Mouse (Mus musculus) heart, postnatal 0 days (tissue): ENCODE results near the gene Cela1. TPM values are rescaled to one million over a fixed set of nuclear protein-coding genes. Genes with fewer than 3 reads are reported as not detected.

Experiments
- ATAC-seq: fragments of 200-750 bp; cut with Nextera tagmentation; 2 replicates; pipeline ENCODE4 v1.8.0; 2017; ENCODE audit warnings: low read depth, moderate number of reproducible peaks, moderate library complexity; ENCODE audit not compliant: insufficient read depth
- DNase-seq: peaks from one replicate; pipeline ENCODE4 v3.0.0-alpha.2; 2016; ENCODE audit warnings: low spot score
- H3K27ac ChIP-seq: fragments of 300-500 bp; sonication (generic); 2 replicates; pipeline ENCODE4 v1.5.1; 2014; ENCODE audit warnings: low read depth, mild to moderate bottlenecking
- H3K27me3 ChIP-seq: fragments of 300-500 bp; sonication (generic); 2 replicates; pipeline ENCODE4 v1.6.1; 2014; ENCODE audit warnings: low read length, mixed read lengths; ENCODE audit not compliant: control insufficient read depth, insufficient read depth
- H3K36me3 ChIP-seq: fragments of 300-500 bp; sonication (generic); replicated peaks from 2 replicates; pipeline ENCODE4 v1.6.1; 2014; ENCODE audit warnings: low read length, mixed read lengths; ENCODE audit not compliant: control insufficient read depth, insufficient read depth
- H3K4me1 ChIP-seq: fragments of 300-500 bp; sonication (generic); 2 replicates; pipeline ENCODE4 v1.6.1; 2014; ENCODE audit warnings: antibody characterized with exemption; ENCODE audit not compliant: control insufficient read depth, insufficient read depth
- H3K4me2 ChIP-seq: fragments of 300-500 bp; sonication (generic); 2 replicates; pipeline ENCODE4 v1.6.1; 2014; ENCODE audit warnings: low read depth, mild to moderate bottlenecking, low read length, moderate library complexity
- H3K4me3 ChIP-seq: fragments of 300-500 bp; sonication (generic); 2 replicates; pipeline ENCODE4 v1.5.1; 2014; ENCODE audit warnings: low read depth, low read length
- H3K9ac ChIP-seq: fragments of 300-500 bp; sonication (generic); replicated peaks from 2 replicates; pipeline ENCODE4 v1.6.1; 2014; ENCODE audit warnings: low read depth, low read length, mixed read lengths
- H3K9me3 ChIP-seq: fragments of 300-500 bp; sonication (generic); replicated peaks from 2 replicates; pipeline ENCODE4 v1.6.1; 2016; ENCODE audit warnings: low read length; ENCODE audit not compliant: control insufficient read depth
- CTCF ChIP-seq: IDR thresholded peaks from 2 replicates; pipeline ENCODE4 v1.5.1; 2016; ENCODE audit warnings: antibody characterized with exemption, control low read depth, low read depth
- EP300 ChIP-seq: IDR thresholded peaks from 2 replicates; pipeline ENCODE4 v1.6.1; 2016; ENCODE audit warnings: antibody characterized with exemption, low read depth
- WGBS: fragments of 180-500 bp; shearing (Covaris S2); extraction: QIAGEN DNeasy Blood & Tissue Kit; methylation state at CpG from one replicate; pipeline ENCODE4 v1.1.7; 2014; 5-methylcytosine and 5-hydroxymethylcytosine counted together
- polyA plus RNA-seq: library from polyadenylated mRNA; unstranded; fragments of >200 nt; fragmentation: Nextera tagmentation; extraction: Ambion mirVana; gene quantifications from 2 replicates; pipeline ENCODE4 v1.2.1, GENCODE M21; 2015
- total RNA-seq: library from RNA; depleted of rRNA; stranded (reverse); fragments of >200 nt; gene quantifications from 2 replicates; pipeline ENCODE4 v1.2.3, GENCODE M21; 2014; ENCODE audit warnings: low replicate concordance

The Cela1 gene
- total and polyA plus RNA-seq, 2 experiments from 2014 or later: 1.8 TPM; not detected in 1

GRCm38 (mm10) chr15:100729281-100729985, 41.7 kb upstream of the Cela1 start, which contains the start of gene Galnt6:
TSS of gene Galnt6 (minus strand) at chr15:100729376.
- no peak within 1 kb of the TSS for H3K27ac ChIP-seq
- 0 out of 2 replicates have a peak, but pooled peaks have one; percentile 33 for ATAC-seq

GRCm38 (mm10) chr15:100728586-100728985, 40.9 kb upstream of the Cela1 start:
- peaks cover 40% of the 10 kb centered on the region for H3K27me3 ChIP-seq
- no peak overlapping the region for H3K27ac ChIP-seq
- H3K4me3 ChIP-seq: peak overlapping the region; percentile 40
- DNase-seq: no peak
- H3K36me3 ChIP-seq: no peaks in the 10 kb centered on the region
- 26% methylated on average over 9 of the region's 9 CpGs for WGBS
- H3K9ac ChIP-seq: no peak overlapping the region
- no peak for TF ChIP-seq CTCF
- TF ChIP-seq EP300: no peak
- peak overlapping the region; percentile 56 for H3K4me2 ChIP-seq
- no peak for ATAC-seq
- no peaks in the 10 kb centered on the region for H3K9me3 ChIP-seq
- H3K4me1 ChIP-seq: peaks cover 8% of the 10 kb centered on the region; the same call in 1 of the 2 replicates

More at GRCm38 (mm10) chr15:100729281-100729985, 41.7 kb upstream of the Cela1 start, which contains the start of gene Galnt6:
- H3K4me2 ChIP-seq: peak within 1 kb of the TSS; percentile 56
- H3K9me3 ChIP-seq: no peaks in the 10 kb centered on the region
- H3K36me3 ChIP-seq: no peaks in the 10 kb centered on the region
- no peak within 1 kb of the TSS for H3K9ac ChIP-seq
- peaks cover 8% of the 10 kb centered on the region; the same call in 1 of the 2 replicates for H3K4me1 ChIP-seq
- no peak for DNase-seq
- 7% methylated on average over 48 of the region's 57 CpGs for WGBS
- no peak for TF ChIP-seq CTCF
- H3K27me3 ChIP-seq: peaks cover 40% of the 10 kb centered on the region
- peak within 1 kb of the TSS; percentile 40 for H3K4me3 ChIP-seq

GRCm38 (mm10) chr15:100727834-100728233, 40.1 kb upstream of the Cela1 start:
- peaks cover 40% of the 10 kb centered on the region for H3K27me3 ChIP-seq
- no peaks in the 10 kb centered on the region for H3K9me3 ChIP-seq
- H3K4me3 ChIP-seq: no peak overlapping the region
- no peak overlapping the region for H3K27ac ChIP-seq
- H3K4me1 ChIP-seq: peaks cover 8% of the 10 kb centered on the region; the same call in 1 of the 2 replicates
- WGBS: 82% methylated on average over 11 of the region's 11 CpGs
- no peak overlapping the region for H3K4me2 ChIP-seq
- DNase-seq (no peak), ATAC-seq (no peak)
- no peaks in the 10 kb centered on the region for H3K36me3 ChIP-seq
- TF ChIP-seq EP300 (no peak), CTCF (no peak)
- H3K9ac ChIP-seq: no peak overlapping the region

GRCm38 (mm10) chr15:100726721-100727120, 39.0 kb upstream of the Cela1 start:
- Histone ChIP-seq H3K27me3 (peaks cover 40% of the 10 kb centered on the region), H3K4me2 (no peak overlapping the region), H3K9me3 (no peaks in the 10 kb centered on the region), H3K36me3 (no peaks in the 10 kb centered on the region), H3K4me1 (peaks cover 8% of the 10 kb centered on the region; the same call in 1 of the 2 replicates), H3K4me3 (no peak overlapping the region), H3K27ac (no peak overlapping the region), H3K9ac (no peak overlapping the region)
- DNase-seq: no peak
- TF ChIP-seq EP300 (no peak), CTCF (no peak)
- WGBS: 84% methylated on average over 11 of the region's 11 CpGs
- ATAC-seq: no peak

- peak; percentile 10 for DNase-seq
- Histone ChIP-seq H3K9ac (no peak overlapping the region), H3K27ac (no peak overlapping the region), H3K4me1 (no peaks in the 10 kb centered on the region), H3K4me3 (no peak overlapping the region), H3K4me2 (no peak overlapping the region), H3K36me3 (no peaks in the 10 kb centered on the region), H3K9me3 (no peaks in the 10 kb centered on the region), H3K27me3 (peaks cover 17% of the 10 kb centered on the region)
- WGBS: 49% methylated on average over 14 of the region's 14 CpGs
- TF ChIP-seq EP300: no peak
- ATAC-seq: no peak; the same call in 1 of the 2 replicates
Measured at GRCm38 (mm10) chr15:100723505-100723904, 35.8 kb upstream of the Cela1 start.
